Mouse (Mus musculus): ENCODE data around the gene Zfp111.

DNA sequence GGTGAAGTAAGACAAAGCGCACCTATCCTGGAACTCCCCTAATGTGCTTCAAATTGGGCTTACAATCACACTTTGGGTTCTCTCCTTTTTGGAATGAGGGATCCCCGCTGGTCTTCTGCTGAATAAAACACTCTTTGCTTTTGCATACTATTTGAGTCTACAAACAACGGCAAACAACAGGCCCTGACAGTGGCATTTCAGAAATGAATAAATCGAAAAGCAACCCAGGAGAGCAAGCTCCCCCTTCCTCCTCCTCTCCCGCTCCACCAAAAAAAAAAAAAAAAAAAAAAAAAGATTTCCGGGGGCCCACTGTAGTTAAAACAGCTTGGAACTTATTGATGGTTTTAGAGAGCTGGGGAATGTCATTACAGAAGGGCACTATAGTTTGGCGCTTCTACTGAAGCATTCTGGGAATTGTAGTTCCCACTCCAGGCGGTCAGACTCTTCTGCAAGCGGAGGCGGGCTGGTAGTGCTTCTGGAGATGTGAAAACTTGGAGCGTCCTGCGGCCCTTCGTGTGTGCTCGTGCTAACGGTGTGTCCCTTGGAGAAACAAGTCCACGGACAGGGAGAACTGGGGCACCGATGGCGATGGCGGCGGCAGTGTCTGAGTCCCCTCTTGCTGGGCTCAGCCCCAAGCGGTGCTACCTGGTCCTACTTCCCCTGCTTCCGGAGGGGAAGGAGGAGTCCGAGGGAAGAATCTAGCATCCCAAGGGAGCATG lies 36.5 kb downstream of the Zfp111 start, which contains the start of gene Zfp114:
- TF ChIP-seq POLR2A (IDR thresholded peaks at IDR 0.05; ENCODE audit: insufficient read depth, low read depth, low read length): no peak
- no peak for TF ChIP-seq CTCF (IDR thresholded peaks at IDR 0.05)
- no peak for TF ChIP-seq EP300 (IDR thresholded peaks at IDR 0.05; ENCODE audit: insufficient read depth, low read depth, low read length)
